Mouse (Mus musculus) embryo, embryonic 11.5 days (tissue): ENCODE measurements around the gene Mtmr12.

Experiments
- DNase-seq: peaks from one replicate; pipeline ENCODE4 v3.0.0-alpha.2; 2012; ENCODE audit warnings: low read depth, low spot score

Gene Mtmr12

DNA sequence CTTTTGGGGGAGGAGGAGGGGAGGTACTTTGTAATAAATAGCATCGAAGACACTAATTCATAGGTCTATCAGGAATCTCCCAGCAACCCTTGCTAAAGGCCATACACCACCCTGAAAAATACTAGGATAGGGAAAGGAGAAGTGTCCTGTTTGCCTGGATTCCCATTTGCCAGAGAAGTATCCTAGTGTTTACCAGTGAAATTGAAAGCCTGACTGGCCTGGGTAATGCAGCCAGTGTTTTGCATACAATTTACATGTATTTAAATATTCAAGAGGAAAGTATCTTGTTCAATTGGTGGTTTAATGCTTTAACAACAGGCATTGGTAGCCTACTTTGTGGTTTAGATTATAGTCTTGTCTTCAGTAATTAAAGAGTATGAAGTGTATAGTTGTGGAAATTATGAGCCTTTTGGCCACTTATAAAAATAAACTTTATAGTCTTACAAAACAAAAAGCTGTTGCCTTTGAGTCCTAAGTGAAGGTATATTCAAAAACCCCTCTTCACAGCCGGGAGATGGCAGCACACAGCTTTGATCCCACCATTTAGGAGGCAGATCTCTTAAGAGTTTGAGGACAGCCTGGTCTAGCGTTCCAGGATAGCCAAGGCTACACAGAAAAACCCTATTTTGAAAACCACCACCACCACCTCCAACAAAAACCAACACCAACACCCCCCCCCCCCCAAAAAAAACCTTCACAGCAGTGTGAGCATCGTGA is 69.4 kb downstream of the Mtmr12 start:
- DNase-seq = no peak

DNA sequence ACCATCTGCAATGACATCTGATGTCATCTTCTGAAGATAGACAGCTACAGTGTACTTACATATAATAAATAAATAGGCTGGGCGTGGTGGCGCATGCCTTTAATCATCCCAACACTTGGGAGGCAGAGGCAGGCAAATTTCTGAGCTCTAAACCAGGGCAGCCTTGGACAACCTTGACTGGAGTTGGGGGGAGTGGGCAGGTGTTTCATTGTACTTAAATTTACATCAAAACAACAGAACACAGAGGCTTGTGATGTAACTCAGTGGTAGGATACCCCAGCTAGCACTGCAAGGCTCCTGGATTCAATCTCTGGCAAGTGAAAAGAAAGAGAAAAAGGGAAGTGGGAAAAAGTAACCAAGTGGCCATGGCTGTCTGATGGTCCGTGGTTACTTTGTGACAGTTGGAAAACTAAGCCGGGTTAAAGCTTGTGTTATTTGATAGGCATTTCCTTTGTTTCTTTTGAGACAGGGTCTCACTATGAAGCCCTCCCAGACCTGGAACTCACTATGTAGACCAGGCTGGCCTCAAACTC is 70.3 kb downstream of the Mtmr12 start:
- no peak for DNase-seq

GRCm38 (mm10) chr15:12279816-12280215 is 75.0 kb downstream of the Mtmr12 start:
- no peak for DNase-seq

GRCm38 (mm10) chr15:12284794-12285534 is 80.1 kb downstream of the Mtmr12 start:
- DNase-seq = no peak

GRCm38 (mm10) chr15:12285535-12285809 is 80.6 kb downstream of the Mtmr12 start:
- DNase-seq = no peak

GRCm38 (mm10) chr15:12290330-12290729 is 85.5 kb downstream of the Mtmr12 start:
- no peak for DNase-seq

DNA sequence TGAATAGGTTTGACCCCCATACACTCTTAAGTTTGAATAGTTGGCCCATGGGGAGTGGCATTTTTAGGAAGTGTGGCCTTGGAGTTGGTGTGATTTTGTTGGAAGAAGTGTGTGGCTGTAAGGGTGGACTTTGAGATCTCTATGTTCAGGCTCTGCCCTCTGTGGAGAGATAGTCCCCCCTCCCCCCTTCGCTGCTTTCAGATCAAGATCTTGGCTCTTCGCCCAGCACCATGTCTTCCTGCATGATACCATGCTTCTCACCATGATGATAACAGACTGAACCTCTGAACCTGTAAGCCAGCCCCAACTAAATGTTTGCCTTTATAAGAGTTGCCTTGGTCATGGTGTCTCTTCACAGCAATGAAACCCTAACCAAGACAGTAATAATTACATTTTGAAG is 86.9 kb downstream of the Mtmr12 start:
- no peak for DNase-seq

GRCm38 (mm10) chr15:12296228-12296627 is 91.4 kb downstream of the Mtmr12 start:
- DNase-seq = no peak

DNA sequence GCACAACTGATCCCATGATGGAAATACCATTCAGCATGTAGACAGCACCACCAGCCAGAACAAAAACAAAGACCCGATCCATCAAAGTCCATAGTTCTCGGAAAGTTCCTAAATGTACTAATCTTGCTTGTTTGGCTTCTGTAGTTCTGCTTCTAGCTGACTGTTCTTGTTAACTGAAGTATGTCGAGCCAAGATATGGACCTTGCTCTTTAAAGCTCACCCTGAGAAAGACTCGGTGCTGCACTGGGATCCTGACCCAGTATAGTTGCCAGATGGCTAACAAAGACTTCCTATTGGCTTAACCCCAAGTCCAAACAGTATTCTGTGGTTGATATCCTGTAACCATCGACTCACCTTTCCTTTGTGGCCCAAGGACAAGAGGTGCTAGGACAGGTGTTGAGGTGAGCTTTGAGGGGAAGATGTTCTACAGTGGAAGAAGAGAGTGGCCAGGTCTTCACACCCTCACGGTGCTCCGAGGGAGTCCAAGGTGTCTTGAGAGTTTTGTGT is 93.5 kb downstream of the Mtmr12 start:
- no peak for DNase-seq

GRCm38 (mm10) chr15:12301771-12302170 is 96.9 kb downstream of the Mtmr12 start:
- no peak for DNase-seq

- no peak for DNase-seq
Measured at GRCm38 (mm10) chr15:12306188-12307071, 101.6 kb downstream of the Mtmr12 start.

GRCm38 (mm10) chr15:12307114-12307513 is 102.3 kb downstream of the Mtmr12 start:
- DNase-seq = no peak

DNA sequence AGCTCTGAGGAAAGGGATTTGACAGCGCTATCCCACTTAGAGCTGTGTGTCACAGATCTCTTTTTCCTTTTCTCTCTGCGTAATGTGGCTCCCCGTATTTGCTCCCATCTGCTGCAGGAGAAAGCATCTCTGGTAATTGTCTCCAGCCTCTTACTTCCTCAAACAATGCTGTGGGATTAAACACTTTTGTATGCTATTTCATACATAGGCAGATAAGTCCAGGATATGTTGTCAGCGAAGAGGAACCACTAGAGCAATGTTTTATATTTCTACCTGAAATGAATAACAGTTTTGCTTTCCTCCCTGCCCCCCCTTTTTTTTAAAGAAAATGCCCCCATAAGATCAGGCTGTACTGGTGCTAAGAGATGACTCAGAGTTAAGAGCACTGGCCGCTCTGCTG is 103.7 kb downstream of the Mtmr12 start:
- no peak for DNase-seq

GRCm38 (mm10) chr15:12310676-12311075 is 105.8 kb downstream of the Mtmr12 start:
- no peak for DNase-seq

GRCm38 (mm10) chr15:12311465-12311864 is 106.6 kb downstream of the Mtmr12 start:
- no peak for DNase-seq

- DNase-seq = no peak
Measured at GRCm38 (mm10) chr15:12313255-12313654, 108.4 kb downstream of the Mtmr12 start.

DNA sequence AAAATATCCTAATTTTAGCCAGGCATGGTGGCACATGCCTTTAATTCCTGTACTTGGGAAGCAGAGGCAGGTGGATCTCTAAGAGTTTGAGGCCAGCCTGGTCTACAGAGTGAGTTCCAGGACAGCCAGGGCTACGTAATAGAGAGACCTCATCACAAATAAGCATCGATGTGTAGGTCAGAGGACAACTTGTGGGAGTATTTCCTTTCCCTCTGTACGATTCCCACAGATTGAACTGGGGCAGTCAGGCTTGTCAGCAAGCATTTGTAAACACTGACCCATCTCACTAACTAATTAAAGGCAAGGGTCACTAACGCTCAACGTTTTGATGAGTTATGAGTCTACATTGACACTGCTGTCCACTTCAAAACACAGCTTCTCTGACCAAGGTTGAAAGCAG is 109.8 kb downstream of the Mtmr12 start:
- DNase-seq = no peak

GRCm38 (mm10) chr15:12315996-12316395 is 111.2 kb downstream of the Mtmr12 start:
- no peak for DNase-seq

DNA sequence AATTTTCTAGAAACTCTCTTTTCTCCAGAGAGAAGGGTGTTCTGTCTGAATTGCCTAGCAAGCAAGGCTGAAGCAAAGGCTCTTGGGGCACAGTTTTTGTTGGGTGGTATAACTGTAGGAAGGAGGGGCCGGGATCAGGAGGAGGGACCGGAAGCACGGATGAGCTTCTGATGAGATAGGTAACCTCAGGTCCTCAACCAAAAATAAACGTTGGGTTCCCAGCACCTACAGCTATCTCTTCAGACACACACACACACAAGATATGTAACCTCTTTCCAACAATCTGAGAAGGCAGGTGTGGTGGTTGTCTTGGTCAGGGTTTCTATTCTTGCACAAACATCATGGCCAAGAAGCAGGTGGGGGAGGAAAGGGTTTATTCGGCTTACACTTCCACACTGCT is 112.5 kb downstream of the Mtmr12 start:
- DNase-seq = no peak

GRCm38 (mm10) chr15:12318451-12318850 is 113.6 kb downstream of the Mtmr12 start:
- DNase-seq = no peak

DNA sequence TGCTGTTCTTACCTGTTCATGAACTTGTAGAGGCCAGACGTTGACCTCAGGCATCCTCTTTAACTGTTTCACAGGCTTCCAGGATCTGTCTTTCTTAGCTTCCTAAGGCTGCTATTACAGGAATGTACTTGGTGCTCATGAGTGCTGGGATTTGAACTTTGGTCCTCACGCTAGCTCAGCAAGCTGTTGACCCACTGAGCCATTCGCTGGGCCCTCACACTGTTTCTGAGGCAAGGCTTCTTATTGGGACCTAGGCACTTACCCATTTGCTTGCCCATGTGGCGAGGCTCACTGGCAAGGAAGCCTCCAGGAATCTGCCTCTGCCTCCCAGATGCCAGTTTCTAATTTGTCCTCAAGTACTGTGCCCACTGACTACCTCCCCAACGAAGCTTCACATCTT is 115.1 kb downstream of the Mtmr12 start:
- no peak for DNase-seq
